Mouse (Mus musculus) layer of hippocampus, adult 2 months (tissue): ENCODE data around the gene Barx1. TPM values are rescaled to one million over a fixed set of nuclear protein-coding genes. Genes with fewer than 3 reads are reported as not detected.

Source experiments
- DNase-seq, 2 experiments: peaks; one replicate each; pipeline ENCODE4 v3.0.0; 2022; ENCODE audit warnings: low spot score in 2 of 2
- H3K27ac ChIP-seq: fragments of 200-600 bp; 2 replicates; pipeline ENCODE4 v1.8.1; 2022
- H3K4me3 ChIP-seq: fragments of 200-600 bp; 2 replicates; pipeline ENCODE4 v1.8.1; 2022; ENCODE audit warnings: mild to moderate bottlenecking
- CTCF ChIP-seq: fragments of 200-600 bp; conservative IDR thresholded peaks from 2 replicates; pipeline ENCODE4 v1.8.1; 2022; ENCODE audit warnings: antibody characterized with exemption, mild to moderate bottlenecking, moderate library complexity
- total RNA-seq, 2 experiments: library from RNA; stranded (reverse); gene quantifications; 2 replicates each; pipeline ENCODE4 v1.2.3; 2021

Barx1 gene
- total RNA-seq, 2 experiments from 2014 or later = not detected

- no peak overlapping the region for H3K27ac ChIP-seq
- no peak for DNase-seq
- TF ChIP-seq CTCF = no peak
- no peak overlapping the region for H3K4me3 ChIP-seq
Measured at GRCm38 (mm10) chr13:48663988-48664339, 1.2 kb downstream of the Barx1 start.

GRCm38 (mm10) chr13:48664916-48665655, 2.3 kb downstream of the Barx1 start:
- no peak for DNase-seq
- no peak overlapping the region for H3K27ac ChIP-seq
- TF ChIP-seq CTCF = no peak
- no peak overlapping the region for H3K4me3 ChIP-seq

GRCm38 (mm10) chr13:48665656-48666597, 3.1 kb downstream of the Barx1 start:
- Histone ChIP-seq H3K27ac (no peak overlapping the region), H3K4me3 (no peak overlapping the region)
- DNase-seq = no peak
- TF ChIP-seq CTCF = no peak

DNA sequence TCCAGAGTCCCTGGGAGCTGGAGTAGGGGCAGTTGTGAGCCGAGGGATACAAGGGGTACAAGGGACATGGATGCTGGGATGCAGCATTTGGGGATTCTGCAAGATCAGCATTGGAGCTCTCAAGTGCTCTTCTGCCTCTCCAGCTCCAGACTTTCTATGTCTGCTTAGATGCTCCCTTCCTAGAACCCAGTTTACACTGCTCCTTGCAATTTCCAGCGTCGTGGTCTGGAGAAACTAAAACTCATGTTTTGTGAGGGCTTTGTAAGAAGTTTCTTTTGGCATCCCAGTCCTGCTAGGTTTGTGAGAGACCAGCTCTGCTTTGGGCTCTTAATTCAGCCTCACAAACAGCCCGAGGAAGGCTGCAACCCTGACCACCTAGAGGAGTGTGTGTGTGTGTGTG, 4.7 kb downstream of the Barx1 start:
- TF ChIP-seq CTCF = no peak
- DNase-seq = no peak

DNA sequence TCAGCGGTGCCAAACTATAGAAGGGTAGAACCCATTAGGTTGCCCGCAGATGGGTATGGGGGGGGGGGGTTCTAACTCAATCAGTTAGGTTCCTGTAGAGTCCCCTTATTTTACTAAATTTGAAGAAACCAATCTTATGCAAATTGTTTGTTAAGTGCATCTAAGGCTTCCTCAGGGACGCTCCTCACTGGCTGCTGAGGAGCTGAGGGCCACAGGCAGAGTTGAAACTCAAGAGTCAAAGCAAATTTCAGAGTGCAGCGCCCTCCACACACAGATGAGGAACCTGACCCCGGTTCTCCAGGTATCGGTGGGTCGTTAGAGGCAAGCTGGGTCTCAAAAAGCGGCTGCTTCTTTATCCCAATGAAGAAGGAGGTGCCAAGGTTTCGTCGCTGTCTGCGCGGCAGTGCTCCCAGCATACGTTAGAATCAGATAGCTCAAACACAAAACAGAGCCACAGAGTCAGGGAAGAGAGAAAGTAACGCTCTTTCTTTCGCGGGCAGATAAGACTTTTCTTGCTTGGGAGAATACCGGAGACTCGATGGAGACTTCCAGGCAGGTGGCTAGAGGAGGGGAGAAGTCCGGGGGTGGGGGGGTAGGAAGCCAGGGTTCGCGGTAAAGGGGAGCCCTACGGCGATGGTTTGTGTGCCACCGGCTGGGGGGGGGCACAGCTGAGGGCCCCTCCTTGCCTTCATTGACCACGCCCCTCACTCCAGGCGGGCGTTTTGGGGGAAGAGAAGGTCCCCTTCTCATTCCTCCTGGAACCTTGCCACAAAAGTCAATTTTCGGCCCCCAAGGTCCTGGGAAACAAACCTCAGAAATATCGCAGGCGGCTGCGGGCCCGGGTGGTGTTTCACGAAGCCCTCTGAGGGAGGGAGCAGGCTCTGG, 5.5 kb downstream of the Barx1 start:
- TF ChIP-seq CTCF = no peak
- peak overlapping the region; percentile 5; the same call in 1 of the 2 replicates for H3K4me3 ChIP-seq
- no peak for DNase-seq
- H3K27ac ChIP-seq = no peak overlapping the region

More for the DNA sequence above, 4.7 kb downstream of the Barx1 start:
- no peak overlapping the region for H3K4me3 ChIP-seq
- no peak overlapping the region for H3K27ac ChIP-seq

- Histone ChIP-seq H3K4me3 (peak overlapping the region; percentile 5; the same call in 1 of the 2 replicates), H3K27ac (no peak overlapping the region)
- TF ChIP-seq CTCF = no peak
- no peak for DNase-seq
Measured at GRCm38 (mm10) chr13:48668976-48669534, 6.3 kb downstream of the Barx1 start.

GRCm38 (mm10) chr13:48672312-48672840, 9.6 kb downstream of the Barx1 start:
- no peak for DNase-seq
- Histone ChIP-seq H3K27ac (no peak overlapping the region), H3K4me3 (no peak overlapping the region)
- TF ChIP-seq CTCF = no peak

DNA sequence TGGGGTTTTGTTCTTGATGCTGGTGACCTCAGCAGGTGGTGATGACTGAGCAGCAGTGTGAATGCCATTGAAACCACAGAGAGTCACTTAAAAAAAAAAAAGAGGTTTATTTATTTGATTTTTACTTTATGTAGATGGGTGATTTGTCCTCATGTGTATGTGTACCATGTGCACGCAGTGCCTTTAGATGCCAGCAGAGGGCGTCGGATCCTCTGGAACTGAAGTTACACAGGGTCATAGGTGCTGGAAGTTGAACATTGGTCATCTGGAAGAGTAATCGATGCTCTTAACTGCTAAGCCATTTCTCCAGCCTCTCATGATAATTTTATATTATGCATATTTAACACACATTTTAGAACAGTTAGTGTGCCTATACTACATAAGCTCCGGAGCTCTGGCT, 11.8 kb downstream of the Barx1 start:
- Histone ChIP-seq H3K4me3 (no peak overlapping the region), H3K27ac (no peak overlapping the region)
- DNase-seq = no peak
- peak; percentile 42 for TF ChIP-seq CTCF

DNA sequence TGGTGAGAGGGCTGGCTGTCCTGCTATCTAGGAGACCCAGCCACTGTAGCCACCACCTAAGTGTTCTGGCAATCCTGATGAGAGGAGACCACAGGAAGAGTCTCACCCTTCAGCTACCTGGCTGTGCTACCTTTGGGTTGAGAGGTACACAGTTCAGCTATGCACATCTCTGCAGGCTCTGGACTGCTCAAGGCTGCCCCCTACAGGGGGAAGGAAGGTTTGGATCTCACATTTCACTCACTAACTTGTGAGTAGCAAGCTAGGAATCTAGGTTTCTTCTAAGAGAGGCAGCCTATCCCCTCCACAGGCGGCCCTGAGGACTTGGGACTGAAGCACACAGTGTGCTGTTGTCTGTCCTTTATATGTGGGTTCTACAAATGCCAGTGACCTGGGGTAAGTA, 16.6 kb downstream of the Barx1 start:
- no peak for DNase-seq
- peak; percentile 71 for TF ChIP-seq CTCF
- H3K27ac ChIP-seq = no peak overlapping the region
- H3K4me3 ChIP-seq = no peak overlapping the region

DNA sequence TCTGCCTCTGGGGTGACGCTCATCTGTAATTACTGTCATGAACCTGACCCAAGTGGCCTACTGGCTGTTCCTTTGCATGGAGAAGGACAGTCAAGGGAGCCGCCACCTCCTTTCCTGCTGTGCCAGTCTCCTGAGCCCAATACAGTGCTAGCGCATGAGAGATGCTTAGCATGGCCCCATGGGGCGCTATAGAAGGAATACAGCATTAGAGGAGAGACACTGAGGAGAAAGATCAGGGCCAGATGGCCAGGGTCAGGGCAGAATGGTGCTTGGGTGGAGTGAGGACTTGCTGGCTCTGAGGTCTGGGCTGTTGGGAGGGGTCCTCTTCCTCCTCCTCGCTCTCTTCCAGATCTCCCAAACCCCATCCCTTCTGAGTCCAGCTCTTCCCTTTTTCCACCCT, 23.9 kb downstream of the Barx1 start:
- Histone ChIP-seq H3K4me3 (no peak overlapping the region), H3K27ac (no peak overlapping the region)
- DNase-seq = no peak
- no peak for TF ChIP-seq CTCF

DNA sequence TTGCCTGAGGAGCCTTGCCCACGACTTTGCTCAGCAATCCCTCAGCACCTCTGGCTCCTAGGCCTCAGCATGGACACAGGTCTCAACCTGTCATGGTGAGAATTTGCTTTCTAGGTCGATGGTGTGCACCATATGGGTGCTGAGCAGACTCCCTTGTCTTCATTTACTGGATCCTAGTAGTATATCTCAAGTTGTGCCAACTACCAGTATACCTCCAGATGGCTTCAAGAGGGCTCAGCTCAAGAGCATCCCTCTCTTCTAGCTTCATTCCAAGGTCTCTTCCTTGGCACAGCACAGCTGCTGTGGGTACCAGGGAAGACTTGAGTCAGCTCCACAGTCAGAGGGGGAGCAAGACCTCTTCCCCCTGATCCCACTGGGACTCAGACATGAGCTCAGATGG, 29.2 kb downstream of the Barx1 start:
- TF ChIP-seq CTCF = no peak
- H3K27ac ChIP-seq = no peak overlapping the region
- DNase-seq = no peak
- H3K4me3 ChIP-seq = no peak overlapping the region
